Comparison of ENCODE assay signal across 19 mouse cellular contexts in the genomic region with DNA sequence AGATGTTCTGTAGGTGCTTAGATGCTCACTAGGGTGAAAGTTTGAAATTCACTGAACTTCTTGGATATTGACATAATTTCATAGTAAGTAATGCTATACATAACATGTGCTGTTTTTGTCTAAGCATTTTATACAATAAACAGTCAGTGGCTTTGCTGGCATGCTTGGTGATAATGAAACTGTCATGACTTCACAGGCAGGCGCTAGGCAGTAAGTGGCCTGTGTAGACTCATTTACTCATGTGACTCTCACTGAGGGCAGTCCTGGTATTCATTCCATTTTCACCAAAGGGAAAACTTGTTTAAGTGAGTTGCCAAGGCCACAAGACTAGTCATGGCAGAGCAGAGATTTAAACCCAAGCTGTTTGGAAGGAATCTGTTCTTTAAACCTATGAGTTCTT.
"Had no signal": no experiment of that assay in that cellular context is flagged by ENCODE, and none has a peak within 500 bp of the region (broad histone marks: within the 10 kb centered on the region; RNA-seq: fewer than 3 reads in every experiment).

No protein-coding gene starts in this region.

- H3K4me2 ChIP-seq: limb, embryonic 12.5 days; limb, embryonic 15.5 days; liver, embryonic 11.5 days; lung, embryonic 14.5 days; midbrain, embryonic 13.5 days; neural tube, embryonic 13.5 days had no signal

- H3K27ac ChIP-seq: limb, embryonic 12.5 days; limb, embryonic 15.5 days; liver, embryonic 14.5 days; midbrain, embryonic 10.5 days; midbrain, embryonic 13.5 days; neural tube, embryonic 13.5 days had no signal

- H3K36me3 ChIP-seq: limb, embryonic 12.5 days; limb, embryonic 15.5 days; midbrain, embryonic 10.5 days; midbrain, embryonic 13.5 days; neural tube, embryonic 13.5 days had no signal

- H3K27me3 ChIP-seq: limb, embryonic 15.5 days had no signal

- ATAC-seq: liver, postnatal 0 days; lung, postnatal 0 days; midbrain, embryonic 13.5 days; midbrain, embryonic 16.5 days had no signal

- H3K9ac ChIP-seq: limb, embryonic 12.5 days; limb, embryonic 15.5 days; liver, embryonic 14.5 days; liver, postnatal 0 days; lung, embryonic 14.5 days; midbrain, embryonic 13.5 days; neural tube, embryonic 13.5 days had no signal

- H3K4me3 ChIP-seq: limb, embryonic 12.5 days; limb, embryonic 15.5 days; megakaryocyte, embryonic 14.5 days; midbrain, embryonic 10.5 days; midbrain, embryonic 13.5 days; myocyte; neural tube, embryonic 13.5 days had no signal

- H3K9me3 ChIP-seq: limb, embryonic 12.5 days; limb, embryonic 15.5 days; megakaryocyte, embryonic 14.5 days; midbrain, embryonic 10.5 days; midbrain, embryonic 13.5 days; neural tube, embryonic 13.5 days had no signal

- DNase-seq: kidney, postnatal 14 days; kidney, postnatal 4 days; left cerebral cortex, postnatal 4 days; liver, postnatal 0 days; lung, embryonic 14.5 days; retina, postnatal 1 day; right cerebral cortex, postnatal 25 days; thymus, adult 18-20 months had no signal
